Mouse (Mus musculus): ENCODE results near the gene Mcu.

The Mcu gene

DNA sequence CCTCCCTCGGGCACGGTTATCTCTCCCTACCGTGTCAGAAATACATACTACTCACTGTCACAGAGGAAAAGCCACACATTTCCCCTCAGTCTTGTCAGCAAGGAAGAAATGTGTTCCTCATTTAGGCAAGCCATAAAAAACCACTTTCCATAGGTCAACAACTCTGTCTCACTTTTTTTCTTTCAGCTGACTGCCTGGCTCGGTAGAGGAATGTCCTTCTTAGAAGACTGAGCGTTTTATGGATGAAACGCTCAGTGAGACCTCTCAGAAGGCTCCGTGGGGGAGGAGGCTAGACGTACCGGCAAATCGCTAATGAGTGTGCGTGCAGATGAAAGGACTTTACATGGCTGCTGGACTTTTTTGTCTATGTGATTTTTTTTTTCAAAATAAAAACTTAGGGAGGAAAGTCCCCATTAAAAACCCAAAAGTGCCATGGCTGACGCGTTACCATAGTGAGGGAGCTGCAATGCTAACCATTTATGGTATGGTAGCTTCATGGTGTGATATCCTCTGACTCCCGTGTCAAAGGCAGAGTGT, 105.0 kb downstream of the Mcu start:
- TF ChIP-seq GATA4 (IDR thresholded peaks at IDR 0.05; ENCODE audit: insufficient replicate concordance, low read length), result no peak

DNA sequence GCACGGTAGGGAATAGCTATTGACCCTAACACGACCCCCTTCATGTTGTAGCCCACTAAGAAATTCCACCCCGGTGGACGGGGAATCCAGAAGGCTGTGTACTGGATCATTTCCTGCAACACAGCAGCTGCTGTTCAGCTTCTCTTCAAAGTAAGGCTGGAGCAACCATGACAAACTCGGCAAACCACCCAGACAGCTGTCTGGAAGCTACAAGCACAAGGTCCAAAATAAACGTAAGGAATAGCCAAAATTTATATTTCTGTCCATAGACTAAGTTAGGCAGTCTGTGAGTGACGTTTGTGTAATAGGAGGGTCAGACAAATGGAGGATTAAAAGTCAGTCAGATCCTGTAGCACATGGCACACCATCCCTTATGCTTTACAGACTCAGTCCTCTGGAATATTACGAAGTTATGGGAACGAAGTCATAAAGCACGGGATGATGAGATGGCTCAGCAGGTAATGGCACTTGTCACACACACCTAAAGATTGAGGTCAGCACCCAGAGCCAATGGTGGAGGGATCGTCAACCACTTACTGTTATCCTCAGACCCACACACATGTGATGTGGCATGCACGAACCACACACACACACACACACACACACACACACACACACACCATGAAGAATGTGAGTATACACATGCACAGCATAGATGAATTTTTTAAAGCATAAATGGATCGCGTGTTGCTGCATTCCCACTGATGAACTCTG, 105.6 kb downstream of the Mcu start:
- no peak for TF ChIP-seq GATA4 (IDR thresholded peaks at IDR 0.05; ENCODE audit: insufficient replicate concordance, low read length)

GRCm38 (mm10) chr10:59509197-59509596, 107.3 kb downstream of the Mcu start:
- no peak for TF ChIP-seq GATA4 (IDR thresholded peaks at IDR 0.05; ENCODE audit: insufficient replicate concordance, low read length)

- TF ChIP-seq GATA4 (IDR thresholded peaks at IDR 0.05; ENCODE audit: insufficient replicate concordance, low read length), result no peak
Measured at GRCm38 (mm10) chr10:59506711-59507110, 109.8 kb downstream of the Mcu start.

GRCm38 (mm10) chr10:59504291-59504690, 112.2 kb downstream of the Mcu start:
- TF ChIP-seq GATA4 (IDR thresholded peaks at IDR 0.05; ENCODE audit: insufficient replicate concordance, low read length), result no peak

GRCm38 (mm10) chr10:59503433-59504210, 112.9 kb downstream of the Mcu start:
- peak; percentile 14; the same call in 1 of the 2 replicates for TF ChIP-seq GATA4 (IDR thresholded peaks at IDR 0.05; ENCODE audit: insufficient replicate concordance, low read length)

GRCm38 (mm10) chr10:59502381-59502780, 114.1 kb downstream of the Mcu start:
- no peak for TF ChIP-seq GATA4 (IDR thresholded peaks at IDR 0.05; ENCODE audit: insufficient replicate concordance, low read length)

- no peak for TF ChIP-seq GATA4 (IDR thresholded peaks at IDR 0.05; ENCODE audit: insufficient replicate concordance, low read length)
Measured at GRCm38 (mm10) chr10:59501761-59502160, 114.7 kb downstream of the Mcu start.

DNA sequence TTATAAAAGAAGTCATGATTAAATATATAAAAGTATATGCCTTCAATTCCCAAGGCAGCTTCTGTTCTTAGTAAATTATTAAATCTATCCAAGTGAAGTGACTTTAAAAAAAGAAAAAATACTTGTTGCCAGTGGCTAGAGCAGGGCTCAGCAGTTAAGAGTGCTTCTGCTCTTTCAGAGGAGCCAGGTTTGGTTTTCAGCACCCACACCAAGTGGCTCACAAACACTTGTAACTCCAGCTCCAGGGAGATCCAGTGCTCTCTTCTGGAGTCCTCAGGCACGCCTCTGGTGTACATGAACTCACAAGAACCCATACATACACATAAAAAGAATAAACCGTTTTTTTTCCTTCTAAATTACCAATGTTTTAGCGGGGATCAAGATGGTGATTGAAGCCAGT, 116.3 kb downstream of the Mcu start:
- no peak for TF ChIP-seq GATA4 (IDR thresholded peaks at IDR 0.05; ENCODE audit: insufficient replicate concordance, low read length)

DNA sequence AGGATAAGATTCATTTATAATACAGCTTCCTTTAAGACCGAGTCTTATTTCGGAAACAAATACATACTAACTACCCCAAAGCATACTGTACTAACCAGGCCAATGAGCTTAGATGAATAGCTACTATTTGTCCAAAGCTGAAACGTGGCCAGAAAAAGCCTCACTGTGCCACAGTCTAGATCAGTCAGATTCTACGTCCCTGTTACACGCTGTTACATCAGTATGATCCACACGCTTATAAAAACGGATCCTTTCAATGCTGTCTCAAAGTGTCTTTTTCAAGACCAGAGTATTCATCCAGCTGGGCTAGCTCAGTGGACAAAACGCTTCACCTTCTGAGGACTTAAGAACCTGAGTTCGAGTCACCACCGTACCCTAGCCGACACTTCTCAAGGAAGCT, 119.5 kb downstream of the Mcu start:
- TF ChIP-seq GATA4 (IDR thresholded peaks at IDR 0.05; ENCODE audit: insufficient replicate concordance, low read length), result no peak

DNA sequence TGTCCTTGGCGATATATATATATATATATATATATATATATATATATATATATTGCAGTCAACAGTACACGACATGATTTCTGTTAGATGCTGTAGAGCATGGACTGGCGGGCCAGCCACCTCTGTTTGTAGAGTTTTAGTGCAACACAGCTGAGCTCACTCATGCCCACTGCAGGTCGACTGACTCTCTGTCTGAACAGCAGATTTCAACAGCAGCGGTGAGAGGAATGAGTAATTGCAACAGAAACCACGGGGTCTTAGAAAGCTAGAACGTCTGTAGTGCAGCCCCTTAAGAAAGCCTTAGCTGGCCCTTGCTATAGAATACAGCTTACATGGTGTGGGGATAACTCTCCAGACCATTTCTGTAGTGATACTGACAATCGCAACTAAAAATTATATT, 121.6 kb downstream of the Mcu start:
- TF ChIP-seq GATA4 (IDR thresholded peaks at IDR 0.05; ENCODE audit: insufficient replicate concordance, low read length), result no peak

GRCm38 (mm10) chr10:59494044-59494443, 122.4 kb downstream of the Mcu start:
- no peak for TF ChIP-seq GATA4 (IDR thresholded peaks at IDR 0.05; ENCODE audit: insufficient replicate concordance, low read length)

DNA sequence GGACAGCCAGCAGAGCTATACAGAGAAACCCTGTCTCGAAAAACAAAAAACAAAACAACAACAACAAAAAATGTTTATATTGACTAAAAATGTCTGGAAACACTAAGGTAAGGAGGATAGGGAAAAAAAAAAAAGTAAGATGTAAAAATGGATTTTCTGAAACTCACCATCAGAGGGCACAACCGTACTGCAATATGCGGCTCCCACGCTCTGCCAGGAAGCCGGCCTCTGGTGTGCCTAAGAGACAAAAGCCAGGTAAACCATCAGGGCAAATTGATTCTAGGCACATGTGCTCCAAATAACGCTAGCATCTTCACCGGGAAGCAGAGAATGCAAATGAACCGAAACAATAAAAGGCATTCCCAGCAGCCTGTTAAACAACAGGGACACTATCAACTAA, 125.6 kb downstream of the Mcu start:
- TF ChIP-seq GATA4 (IDR thresholded peaks at IDR 0.05; ENCODE audit: insufficient replicate concordance, low read length), result no peak

DNA sequence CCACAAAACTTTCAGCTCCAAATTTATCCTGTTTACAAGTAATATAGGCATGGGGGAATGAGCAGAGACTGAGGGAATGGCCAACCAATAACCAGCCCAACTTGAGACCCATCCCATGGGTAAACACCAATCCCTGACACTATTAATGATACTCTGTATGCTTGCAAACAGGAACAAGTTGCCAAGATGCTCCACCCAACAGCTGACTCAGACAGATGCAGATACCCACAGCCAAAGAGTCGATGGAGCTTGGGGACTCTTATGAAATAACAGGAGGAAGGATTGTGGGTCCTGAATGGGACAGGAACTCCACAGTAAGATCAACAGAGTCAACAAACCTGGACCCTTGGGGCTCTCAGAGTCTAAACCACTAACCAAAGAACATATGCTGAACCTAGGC, 127.1 kb downstream of the Mcu start:
- TF ChIP-seq GATA4 (IDR thresholded peaks at IDR 0.05; ENCODE audit: insufficient replicate concordance, low read length), result no peak

GRCm38 (mm10) chr10:59487351-59487750, 129.1 kb downstream of the Mcu start:
- TF ChIP-seq GATA4 (IDR thresholded peaks at IDR 0.05; ENCODE audit: insufficient replicate concordance, low read length), result no peak

GRCm38 (mm10) chr10:59484318-59484717, 132.2 kb downstream of the Mcu start:
- TF ChIP-seq GATA4 (IDR thresholded peaks at IDR 0.05; ENCODE audit: insufficient replicate concordance, low read length), result no peak
